Mouse (Mus musculus) lung, embryonic 14.5 days (tissue): Measurements from ENCODE around the gene Pigv. TPM values are rescaled to one million over a fixed set of nuclear protein-coding genes. Genes with fewer than 3 reads are reported as not detected.
"Not testable (repeated sequence)": the region's sequence is repeated elsewhere in the genome, so short reads cannot be mapped to it uniquely, and the experiment has no call there.

Experiments
- ATAC-seq: fragments of 200-750 bp; cut with Nextera tagmentation; 2 replicates; pipeline ENCODE4 v1.8.0; 2017; ENCODE audit warnings: mild to moderate bottlenecking, moderate TSS enrichment, moderate library complexity; ENCODE audit not compliant: insufficient read depth
- DNase-seq: peaks from one replicate; pipeline ENCODE4 v3.0.0-alpha.2; 2015
- H3K27ac ChIP-seq: fragments of 300-500 bp; sonication (generic); 2 replicates; pipeline ENCODE4 v1.5.1; 2014; ENCODE audit warnings: low read depth, mild to moderate bottlenecking, moderate library complexity
- H3K27me3 ChIP-seq: fragments of 300-500 bp; sonication (generic); 2 replicates; pipeline ENCODE4 v1.6.1; 2014; ENCODE audit warnings: low read length, control low read depth; ENCODE audit not compliant: insufficient read depth
- H3K36me3 ChIP-seq: fragments of 300-500 bp; sonication (generic); 2 replicates; pipeline ENCODE4 v1.6.1; 2014; ENCODE audit warnings: control low read depth; ENCODE audit not compliant: insufficient read depth
- H3K4me1 ChIP-seq: fragments of 300-500 bp; sonication (generic); 2 replicates; pipeline ENCODE4 v1.6.1; 2014; ENCODE audit warnings: antibody characterized with exemption, control low read depth; ENCODE audit not compliant: insufficient read depth
- H3K4me2 ChIP-seq: fragments of 300-500 bp; sonication (generic); 2 replicates; pipeline ENCODE4 v1.6.1; 2014; ENCODE audit warnings: mild to moderate bottlenecking
- H3K4me3 ChIP-seq: fragments of 300-500 bp; sonication (generic); 2 replicates; pipeline ENCODE4 v1.5.1; 2014; ENCODE audit warnings: low read depth, low read length
- H3K9ac ChIP-seq: fragments of 300-500 bp; sonication (generic); 2 replicates; pipeline ENCODE4 v1.6.1; 2014
- H3K9me3 ChIP-seq: fragments of 300-500 bp; sonication (generic); 2 replicates; pipeline ENCODE4 v1.6.1; 2016; ENCODE audit warnings: low read depth, low read length, control low read depth
- CTCF ChIP-seq: IDR thresholded peaks from 2 replicates; pipeline ENCODE4 v1.5.1; 2016; ENCODE audit warnings: antibody characterized with exemption, low read depth
- WGBS: fragments of 180-500 bp; shearing (Covaris S2); extraction: QIAGEN DNeasy Blood & Tissue Kit; methylation state at CpG from one replicate; pipeline ENCODE4 v1.1.7; 2014; 5-methylcytosine and 5-hydroxymethylcytosine counted together
- polyA plus RNA-seq: library from polyadenylated mRNA; unstranded; fragments of >200 nt; fragmentation: Nextera tagmentation; extraction: Ambion mirVana; gene quantifications from 2 replicates; pipeline ENCODE4 v1.2.1, GENCODE M21; 2014

Pigv gene
- polyA plus RNA-seq, 1 experiment from 2014 or later, result 14.5 TPM

GRCm38 (mm10) chr4:133649989-133650699 lies 22.3 kb downstream of the Pigv start, which contains the start of gene Zdhhc18:
TSS of gene Zdhhc18 (minus strand) at chr4:133650154.
- no peak within 1 kb of the TSS for H3K27ac ChIP-seq
- H3K9me3 ChIP-seq, result no peaks in the 10 kb centered on the region
- no peaks in the 10 kb centered on the region for H3K27me3 ChIP-seq
- H3K9ac ChIP-seq, result no peak within 1 kb of the TSS
- WGBS, result 33% methylated on average over 7 of the region's 7 CpGs
- ATAC-seq (peak; percentile 69; the same call in 1 of the 2 replicates), DNase-seq (peak; percentile 89)
- peak within 1 kb of the TSS; percentile 14 for H3K4me3 ChIP-seq
- peak; percentile 85 for TF ChIP-seq CTCF
- no peaks in the 10 kb centered on the region for H3K36me3 ChIP-seq
- H3K4me1 ChIP-seq, result 0 out of 2 replicates have a peak, but pooled peaks cover 3% of the 10 kb centered on the region
- peak within 1 kb of the TSS; percentile 41 for H3K4me2 ChIP-seq

- H3K4me1 ChIP-seq, ATAC-seq, H3K4me3 ChIP-seq, H3K9me3 ChIP-seq, DNase-seq, H3K9ac ChIP-seq, H3K27ac ChIP-seq, H3K27me3 ChIP-seq, H3K36me3 ChIP-seq: not testable (repeated sequence)
- 81% methylated on average over 5 of the region's 5 CpGs for WGBS
- peak overlapping the region; percentile 41 for H3K4me2 ChIP-seq
Measured at GRCm38 (mm10) chr4:133649464-133649863, 23.0 kb downstream of the Pigv start.

DNA sequence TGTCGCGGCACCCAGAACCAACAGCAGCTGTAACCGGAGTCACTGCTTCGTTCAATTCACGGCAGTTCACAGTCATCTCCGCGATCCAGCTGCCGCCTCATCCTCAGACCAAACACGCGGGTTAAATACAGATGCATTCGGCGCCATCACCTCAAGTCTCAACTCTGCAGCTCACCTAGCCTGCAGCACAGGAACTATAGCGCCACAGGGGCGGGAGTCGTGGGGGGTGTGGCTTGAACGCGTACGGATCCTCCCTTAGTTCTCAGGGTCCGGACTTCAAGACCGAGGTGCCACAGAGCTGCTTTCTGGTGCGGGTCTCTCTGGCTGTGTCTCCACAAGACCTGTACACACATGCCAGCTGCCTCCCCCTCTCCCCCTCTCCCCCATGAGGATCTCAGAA lies 26.8 kb downstream of the Pigv start:
- H3K9me3 ChIP-seq, result peaks cover 8% of the 10 kb centered on the region; the same call in 1 of the 2 replicates
- H3K36me3 ChIP-seq, result no peaks in the 10 kb centered on the region
- DNase-seq (no peak), ATAC-seq (no peak)
- no peak overlapping the region for H3K4me3 ChIP-seq
- no peak for TF ChIP-seq CTCF
- H3K4me1 ChIP-seq, result no peaks in the 10 kb centered on the region
- H3K27ac ChIP-seq, result no peak overlapping the region
- peak overlapping the region; percentile 24; the same call in 1 of the 2 replicates for H3K4me2 ChIP-seq
- H3K9ac ChIP-seq, result no peak overlapping the region
- H3K27me3 ChIP-seq, result no peaks in the 10 kb centered on the region
- 35% methylated on average over 21 of the region's 21 CpGs for WGBS

- Histone ChIP-seq H3K4me3 (no peak overlapping the region), H3K4me2 (no peak overlapping the region), H3K36me3 (no peaks in the 10 kb centered on the region), H3K27ac (no peak overlapping the region), H3K4me1 (no peaks in the 10 kb centered on the region), H3K9ac (no peak overlapping the region), H3K27me3 (no peaks in the 10 kb centered on the region), H3K9me3 (peaks cover 8% of the 10 kb centered on the region; the same call in 1 of the 2 replicates)
- TF ChIP-seq CTCF, result peak; percentile 32
- DNase-seq (no peak), ATAC-seq (no peak)
- 88% methylated on average over 3 of the region's 3 CpGs for WGBS
Measured at GRCm38 (mm10) chr4:133645195-133645594, 27.3 kb downstream of the Pigv start.

DNA sequence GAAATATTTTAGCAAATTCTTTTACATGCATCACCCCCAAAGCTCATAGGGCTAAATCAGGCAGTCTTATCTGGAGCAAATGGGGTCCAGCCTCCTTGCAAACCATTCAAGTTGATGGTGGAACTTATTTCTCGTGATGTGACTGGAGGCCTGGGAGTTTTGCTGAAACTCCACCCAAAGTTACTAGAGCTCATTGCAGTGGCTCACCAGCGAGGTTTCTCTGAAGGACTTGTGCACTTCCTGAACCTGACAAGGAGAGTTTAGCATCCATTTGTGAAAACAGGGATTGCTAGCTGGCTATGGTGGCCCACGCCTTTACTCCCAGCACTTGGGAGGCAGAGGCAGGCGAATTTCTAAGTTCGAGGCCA lies 38.4 kb downstream of the Pigv start:
- Histone ChIP-seq H3K27ac (no peak overlapping the region), H3K9me3 (no peaks in the 10 kb centered on the region), H3K9ac (peak overlapping the region; percentile 87; the same call in 1 of the 2 replicates), H3K4me1 (no peaks in the 10 kb centered on the region), H3K27me3 (no peaks in the 10 kb centered on the region), H3K4me3 (no peak overlapping the region), H3K4me2 (no peak overlapping the region), H3K36me3 (no peaks in the 10 kb centered on the region)
- DNase-seq (no peak), ATAC-seq (no peak)
- no peak for TF ChIP-seq CTCF
- 80% methylated on average over 5 of the region's 5 CpGs for WGBS

DNA sequence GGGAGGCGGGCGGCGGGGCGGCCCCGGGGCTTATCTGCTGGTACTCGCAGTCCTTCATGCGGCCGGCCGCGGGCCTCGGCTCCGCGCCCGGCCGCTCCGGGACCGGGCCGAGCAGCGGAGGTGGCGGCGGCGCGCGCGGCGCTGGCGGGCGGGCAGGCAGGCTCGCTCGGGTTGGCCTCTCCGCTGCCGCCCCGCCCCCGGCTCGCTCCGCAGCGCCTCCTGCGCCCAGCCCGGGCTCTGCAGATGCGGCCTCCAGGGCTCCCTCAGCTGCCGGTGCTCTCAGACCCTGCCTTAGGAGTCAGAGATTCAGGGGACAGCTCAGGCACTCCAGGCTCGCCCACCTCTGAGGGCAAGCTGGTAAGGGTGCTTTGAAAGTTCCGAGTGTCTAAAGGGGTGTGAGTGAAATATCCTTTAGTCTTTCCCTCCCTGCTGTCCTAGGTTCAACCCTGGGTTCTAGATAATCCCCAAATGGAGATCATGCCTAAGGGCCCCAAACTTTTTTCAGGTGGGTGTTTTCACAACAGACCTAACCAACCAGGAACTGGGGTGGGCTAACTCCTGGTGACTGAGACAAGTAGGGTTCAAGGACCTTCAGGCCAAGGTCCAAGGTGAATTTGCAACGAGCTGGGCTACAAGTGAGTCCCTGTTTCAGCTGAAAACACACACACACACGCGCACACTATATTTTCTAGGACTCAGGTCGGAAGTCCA lies 39.0 kb downstream of the Pigv start:
- WGBS, result 9% methylated on average over 37 of the region's 47 CpGs
- H3K4me3 ChIP-seq, result peak overlapping the region; percentile 79

More for the DNA sequence above, 39.0 kb downstream of the Pigv start:
- H3K27ac ChIP-seq, result peak overlapping the region; percentile 69; the same call in 1 of the 2 replicates
- no peaks in the 10 kb centered on the region for H3K27me3 ChIP-seq
- H3K9ac ChIP-seq, result peak overlapping the region; percentile 87
- DNase-seq (peak; percentile 90), ATAC-seq (peak; percentile 92)
- H3K9me3 ChIP-seq, result no peaks in the 10 kb centered on the region
- peak; percentile 62 for TF ChIP-seq CTCF
- no peaks in the 10 kb centered on the region for H3K4me1 ChIP-seq
- H3K4me2 ChIP-seq, result peak overlapping the region; percentile 92
- H3K36me3 ChIP-seq, result no peaks in the 10 kb centered on the region
